Mouse (Mus musculus): ENCODE data around the gene Fgr. TPM values are rescaled to one million over a fixed set of nuclear protein-coding genes. Genes with fewer than 3 reads are reported as not detected.

The Fgr gene
- total RNA-seq, 2 experiments from 2014 or later, result 8.4 to 9.7 TPM

DNA sequence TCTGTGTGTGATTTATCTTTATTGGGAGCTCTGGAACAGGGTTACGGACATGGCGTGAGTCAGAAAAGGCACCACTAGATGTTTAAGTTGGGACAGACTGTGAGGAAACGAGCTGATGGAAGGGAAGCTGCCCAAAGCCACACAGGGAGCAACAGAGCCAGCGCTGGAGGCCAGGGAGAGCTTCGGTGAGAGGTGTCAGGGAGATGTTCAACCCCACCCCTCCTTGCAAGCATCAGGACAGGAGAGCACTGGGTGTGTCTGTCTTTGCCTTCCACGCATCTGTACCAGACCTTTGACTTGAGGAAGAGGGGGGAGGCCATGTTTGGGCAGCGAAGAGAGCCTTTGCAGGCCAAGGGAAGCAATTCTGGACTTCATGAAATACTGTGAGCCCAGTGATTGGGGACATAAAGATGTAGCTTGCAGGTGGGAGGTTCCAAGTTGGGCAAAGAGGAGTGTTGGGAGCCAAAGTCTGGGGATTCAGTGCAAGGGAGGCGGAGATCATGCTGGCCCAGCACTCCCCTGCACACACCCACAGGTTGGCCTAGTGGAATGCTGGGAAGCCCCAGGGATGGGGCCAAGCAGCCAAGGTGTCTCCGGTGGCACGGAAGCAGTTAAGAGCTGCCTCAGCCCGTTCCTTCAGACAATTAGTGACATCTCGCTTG is 72.9 kb downstream of the Fgr start:
- ATAC-seq (replicated peaks; ENCODE audit: low FRiP score, poor library complexity, severe bottlenecking), result no peak

DNA sequence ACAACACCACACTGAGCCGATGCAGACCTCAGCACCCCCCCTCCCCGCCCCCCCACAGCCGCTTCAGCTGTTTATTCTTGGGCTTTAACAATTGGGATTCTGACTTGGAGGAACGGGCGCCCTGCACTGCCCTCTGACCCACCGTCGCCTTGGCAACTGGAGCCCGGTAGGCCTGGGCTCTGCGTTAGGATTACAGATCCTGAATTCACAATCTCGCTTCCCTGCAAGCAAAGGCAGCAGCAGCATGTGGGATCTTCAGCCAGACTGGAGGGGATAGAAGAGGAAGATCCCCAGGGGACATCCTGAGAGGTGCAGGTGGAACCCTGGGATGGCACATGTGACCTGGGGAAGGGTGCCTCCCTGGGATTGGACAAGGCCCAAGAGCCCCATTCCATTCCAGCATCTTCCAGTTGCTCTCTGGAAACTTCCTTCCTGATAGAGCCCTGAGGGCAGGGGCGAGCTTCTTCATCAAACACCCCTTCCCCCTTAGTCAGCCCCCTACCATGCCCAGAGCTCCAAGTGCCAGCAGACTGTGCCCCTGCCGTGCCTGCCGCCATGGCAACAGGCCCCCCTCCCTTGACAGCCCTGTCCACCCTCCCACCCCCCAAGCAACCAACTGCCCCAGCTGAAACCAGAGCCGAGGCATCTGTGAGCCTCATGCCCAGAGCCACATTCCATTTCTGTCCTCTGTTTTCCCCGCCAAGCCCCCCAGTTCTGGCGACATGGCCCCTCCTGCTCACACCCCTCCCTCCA is 73.6 kb downstream of the Fgr start:
- no peak for ATAC-seq (replicated peaks; ENCODE audit: low FRiP score, poor library complexity, severe bottlenecking)

DNA sequence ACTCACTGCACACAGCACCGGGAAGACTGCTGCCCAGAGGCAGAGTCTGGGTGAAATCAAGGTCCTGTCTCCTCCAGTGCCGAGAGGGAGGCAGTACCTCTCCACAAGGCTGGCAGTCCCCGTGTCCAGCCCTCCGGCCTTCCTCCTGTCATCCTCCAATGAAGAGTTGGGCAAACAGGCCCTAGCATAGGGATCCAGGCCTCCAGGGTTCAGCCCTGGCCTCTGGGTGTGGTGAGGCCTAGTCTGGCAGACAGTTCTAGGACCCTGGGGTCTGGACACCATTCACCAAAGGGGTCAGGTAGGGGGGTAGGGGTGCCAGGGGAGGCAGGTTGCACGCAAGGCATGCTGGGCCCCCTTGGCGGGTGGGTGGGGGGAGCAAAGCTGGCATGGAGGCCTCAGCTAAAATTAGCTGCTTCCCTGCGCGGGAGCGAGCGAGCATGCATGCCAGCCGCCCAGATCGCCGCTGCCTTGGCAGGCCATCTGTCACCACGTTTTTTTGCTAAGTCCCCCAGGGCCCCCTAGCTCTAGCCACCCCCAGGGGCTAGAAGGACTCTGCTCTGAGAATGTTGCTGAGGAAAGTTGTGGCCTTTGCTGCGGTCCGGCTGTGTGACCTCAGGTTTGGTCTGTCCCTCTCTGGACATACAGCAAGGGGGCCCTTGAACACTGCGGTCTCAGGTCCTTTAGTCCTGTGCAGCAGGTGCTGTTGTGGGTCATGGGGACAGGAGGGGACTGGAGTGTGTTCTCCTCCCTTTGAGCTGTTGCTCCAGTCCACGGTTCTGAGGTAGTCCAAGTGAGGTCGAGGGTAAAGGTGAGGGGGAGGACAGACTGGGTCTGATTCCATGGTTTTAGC is 75.4 kb downstream of the Fgr start:
- no peak for ATAC-seq (replicated peaks; ENCODE audit: low FRiP score, poor library complexity, severe bottlenecking)

DNA sequence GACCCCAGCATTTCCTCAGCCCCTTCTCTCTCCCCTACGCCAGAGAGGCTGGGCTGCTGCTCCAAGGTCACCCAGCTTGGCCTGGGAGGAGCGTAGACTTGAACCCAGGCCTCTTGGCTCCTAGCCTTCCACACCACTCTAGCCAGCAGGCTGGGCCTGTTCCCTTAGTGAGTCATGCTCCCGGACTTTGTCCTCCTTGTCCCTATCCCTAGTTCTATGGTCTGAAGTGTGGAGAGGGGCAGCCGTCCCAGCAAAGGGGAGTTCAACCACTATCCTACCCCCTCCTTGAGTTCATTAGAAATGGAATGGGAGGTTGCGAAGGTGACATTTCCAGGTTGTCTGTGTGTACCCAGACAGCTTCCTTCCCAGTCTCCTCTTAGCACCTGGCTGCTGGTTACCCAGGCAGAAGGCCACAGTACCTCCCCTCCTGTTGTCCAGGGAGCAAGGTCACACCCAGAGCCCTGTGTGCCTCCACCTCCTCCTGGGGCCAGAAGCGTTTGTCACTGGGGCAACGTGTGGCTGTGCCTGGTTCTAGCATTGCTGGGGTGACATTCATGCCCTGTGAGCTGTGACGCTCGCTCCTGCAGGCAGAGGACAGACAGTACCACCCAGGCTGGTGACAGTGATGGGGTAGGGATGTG is 76.4 kb downstream of the Fgr start:
- no peak for ATAC-seq (replicated peaks; ENCODE audit: low FRiP score, poor library complexity, severe bottlenecking)

DNA sequence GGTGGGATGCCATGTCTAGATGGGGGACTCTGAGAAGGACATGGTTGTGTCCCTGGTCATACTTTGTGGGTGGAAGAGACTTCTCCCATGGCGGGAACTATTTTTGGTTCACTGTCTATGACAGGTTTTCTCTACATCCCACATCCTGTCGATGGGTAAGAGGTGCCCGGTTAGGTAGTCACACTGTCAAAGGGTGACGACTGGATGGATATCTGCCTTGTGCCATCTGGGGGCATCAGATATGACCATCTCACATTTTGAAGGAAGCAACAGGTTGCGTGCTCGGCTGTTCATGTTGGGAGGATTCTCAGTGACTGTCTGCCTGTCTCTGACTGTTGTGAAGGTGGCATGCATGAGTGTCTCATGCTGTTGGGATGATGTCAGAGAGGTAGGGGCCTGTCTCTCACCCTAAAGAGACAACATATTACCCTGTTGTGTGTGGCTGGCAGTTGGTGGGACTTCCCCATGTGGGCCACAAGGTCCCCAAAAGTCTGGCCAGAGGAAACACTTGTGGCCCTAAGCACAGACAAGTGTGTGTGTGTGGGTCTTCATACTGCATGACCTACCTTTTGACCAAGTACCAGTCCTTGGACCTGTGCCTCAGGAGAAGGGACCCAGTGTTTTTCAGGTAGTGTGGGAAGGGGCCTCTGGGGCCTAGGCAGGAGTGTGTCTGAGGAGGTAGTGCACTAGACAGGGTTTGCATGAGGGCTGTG is 77.1 kb downstream of the Fgr start:
- no peak for ATAC-seq (replicated peaks; ENCODE audit: low FRiP score, poor library complexity, severe bottlenecking)

DNA sequence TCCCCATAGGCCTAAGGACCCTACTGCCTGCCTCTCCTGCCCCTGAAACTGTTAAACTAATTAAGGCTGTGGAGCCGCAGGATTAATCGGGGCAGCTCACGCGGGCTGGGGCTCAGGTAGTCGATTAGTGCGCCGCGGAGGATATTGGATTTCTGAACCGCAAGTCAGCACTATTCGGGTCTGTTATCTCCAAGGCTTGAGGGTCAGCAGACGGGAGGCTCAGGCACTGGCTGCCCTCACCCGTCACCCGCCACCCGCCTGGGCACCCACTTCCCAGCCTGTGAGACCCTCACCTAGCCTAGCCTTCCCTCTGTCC is 77.6 kb downstream of the Fgr start:
- no peak for ATAC-seq (replicated peaks; ENCODE audit: low FRiP score, poor library complexity, severe bottlenecking)

Other genes with a start within 250 kb of the Fgr start
- gene Xkr8, start 241.5 kb upstream of the Fgr start, total RNA-seq (2015; ENCODE audit: low replicate concordance), result 0.42 TPM in 1 of 2 replicates, not detected in the other
- gene Xkr8, start 241.5 kb upstream of the Fgr start, total RNA-seq (2017; ENCODE audit: low replicate concordance), result 0.08 and 0.64 TPM in 2 replicates
- gene Smpdl3b, start 216.8 kb upstream of the Fgr start, total RNA-seq (2015; ENCODE audit: low replicate concordance), result 2.5 TPM in 1 of 2 replicates, not detected in the other
- gene Smpdl3b, start 216.8 kb upstream of the Fgr start, total RNA-seq (2017; ENCODE audit: low replicate concordance), result not detected in 2 replicates
- gene Rpa2, start 205.8 kb upstream of the Fgr start, total RNA-seq (2015; ENCODE audit: low replicate concordance), result 32.7 and 54.4 TPM in 2 replicates
- gene Rpa2, start 205.8 kb upstream of the Fgr start, total RNA-seq (2017; ENCODE audit: low replicate concordance), result 28.4 and 51.9 TPM in 2 replicates
- gene Themis2, start 177.7 kb upstream of the Fgr start, total RNA-seq (2015; ENCODE audit: low replicate concordance), result 5.4 and 12.6 TPM in 2 replicates
- 5.4 and 7.5 TPM in 2 replicates for gene Themis2, start 177.7 kb upstream of the Fgr start, total RNA-seq (2017; ENCODE audit: low replicate concordance)
- gene Ppp1r8, start 130.9 kb upstream of the Fgr start, total RNA-seq (2015; ENCODE audit: low replicate concordance), result 16.6 and 19.3 TPM in 2 replicates
- 24.5 and 36.2 TPM in 2 replicates for gene Ppp1r8, start 130.9 kb upstream of the Fgr start, total RNA-seq (2017; ENCODE audit: low replicate concordance)
- gene Stx12, start 89.6 kb upstream of the Fgr start, total RNA-seq (2015; ENCODE audit: low replicate concordance), result 44.3 and 52.0 TPM in 2 replicates
- 44.1 and 55.1 TPM in 2 replicates for gene Stx12, start 89.6 kb upstream of the Fgr start, total RNA-seq (2017; ENCODE audit: low replicate concordance)
- 30.6 and 35.0 TPM in 2 replicates for gene Fam76a, start 51.5 kb upstream of the Fgr start, total RNA-seq (2015; ENCODE audit: low replicate concordance)
- 41.3 and 67.4 TPM in 2 replicates for gene Fam76a, start 51.5 kb upstream of the Fgr start, total RNA-seq (2017; ENCODE audit: low replicate concordance)
- 2.9 TPM in 2 replicates for gene Ahdc1, start 37.2 kb downstream of the Fgr start, total RNA-seq (2015; ENCODE audit: low replicate concordance)
- 0.26 TPM in 1 of 2 replicates, not detected in the other for gene Ahdc1, start 37.2 kb downstream of the Fgr start, total RNA-seq (2017; ENCODE audit: low replicate concordance)
- gene Wasf2, start 156.4 kb downstream of the Fgr start, total RNA-seq (2015; ENCODE audit: low replicate concordance), result 79.6 and 83.6 TPM in 2 replicates
- 59.7 and 73.7 TPM in 2 replicates for gene Wasf2, start 156.4 kb downstream of the Fgr start, total RNA-seq (2017; ENCODE audit: low replicate concordance)
- not detected in 2 replicates for gene Cd164l2, start 238.0 kb downstream of the Fgr start, total RNA-seq (2015; ENCODE audit: low replicate concordance)
- gene Cd164l2, start 238.0 kb downstream of the Fgr start, total RNA-seq (2017; ENCODE audit: low replicate concordance), result not detected in 2 replicates
- not detected in 2 replicates for gene Gpr3, start 238.4 kb downstream of the Fgr start, total RNA-seq (2015; ENCODE audit: low replicate concordance)
- gene Gpr3, start 238.4 kb downstream of the Fgr start, total RNA-seq (2017; ENCODE audit: low replicate concordance), result not detected in 2 replicates